Mouse (Mus musculus): ENCODE measurements around the gene Gm7929. TPM values are rescaled to one million over a fixed set of nuclear protein-coding genes. Genes with fewer than 3 reads are reported as not detected.
"Not testable (repeated sequence)": the region's sequence is repeated elsewhere in the genome, so short reads cannot be mapped to it uniquely, and the experiment has no call there.

The Gm7929 gene
- polyA plus RNA-seq (2012; rRNA removed) (not detected in 2 replicates), polyA plus RNA-seq (2014; fragmentation: Nextera tagmentation; extraction: Ambion mirVana) (not detected in 2 replicates)

DNA sequence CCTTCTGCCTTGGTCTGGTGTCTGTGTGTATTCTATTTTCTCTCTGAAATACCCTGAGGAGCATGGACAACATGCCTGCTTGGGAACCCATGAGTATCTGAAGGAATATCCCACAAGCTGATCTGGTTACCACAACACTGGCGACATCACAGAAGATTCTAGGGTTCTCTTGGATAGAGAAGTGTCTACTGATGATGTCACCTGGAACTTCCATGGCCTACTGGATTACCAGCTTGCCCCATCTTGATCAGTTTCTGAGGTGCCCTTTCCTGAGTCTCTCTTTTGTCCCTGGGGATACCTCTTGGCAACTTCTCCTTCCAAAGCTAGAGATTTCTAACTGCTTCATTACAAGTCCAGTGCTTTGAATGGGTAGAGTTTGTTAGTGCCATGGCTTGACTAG, at the start of gene Gm7929:
TSS of gene Gm7929 (minus strand) at position 101 of the 400 bp plus-strand sequence.
- not testable (repeated sequence) for DNase-seq (ENCODE audit: low read depth in 3 of 3, low spot score in 3 of 3); H3K9ac ChIP-seq (replicated peaks); ATAC-seq (ENCODE audit: insufficient read depth); H3K27ac ChIP-seq; H3K9me3 ChIP-seq (ENCODE audit: control insufficient read depth, low read length); H3K4me1 ChIP-seq (replicated peaks; ENCODE audit: control insufficient read depth in 2 of 2, insufficient read depth in 2 of 2, low read length in 1 of 2); H3K4me2 ChIP-seq (ENCODE audit: low read depth); H3K27me3 ChIP-seq (ENCODE audit: control insufficient read depth, insufficient read depth, low read length); H3K36me3 ChIP-seq (replicated peaks; ENCODE audit: control insufficient read depth, insufficient read depth, low read depth); H3K4me3 ChIP-seq (ENCODE audit: insufficient read depth in 1 of 2, low read depth in 2 of 2, low read length in 2 of 2)
- no CpG with 5 or more reads among the region's 1 CpGs for WGBS (ENCODE audit: insufficient replicate concordance)

DNA sequence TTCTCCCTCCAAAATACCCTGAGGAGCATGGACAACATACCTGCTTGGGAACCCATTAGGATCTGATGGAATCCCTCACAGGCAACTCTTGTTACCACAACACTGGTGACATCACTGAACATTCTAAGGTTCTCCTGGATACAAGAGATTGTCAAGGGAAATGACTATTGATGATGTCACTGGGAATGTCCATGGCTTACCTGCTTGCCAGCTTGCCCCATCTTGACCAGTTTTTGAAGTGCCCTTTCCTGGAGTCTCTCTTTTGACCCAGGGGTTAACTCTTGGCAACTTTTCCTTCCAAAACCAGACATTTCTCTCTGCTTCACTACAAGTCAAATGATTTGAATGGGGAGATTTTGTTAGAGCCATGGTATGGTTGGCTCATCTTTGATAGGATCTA, 21.9 kb upstream of the Gm7929 start, which contains the start of gene Gm47189:
TSS of gene Gm47189 (minus strand) at position 101 of the 400 bp plus-strand sequence.
- not testable (repeated sequence) for H3K36me3 ChIP-seq (replicated peaks; ENCODE audit: control insufficient read depth, insufficient read depth, low read depth); H3K9me3 ChIP-seq (ENCODE audit: control insufficient read depth, low read length); H3K4me3 ChIP-seq (ENCODE audit: insufficient read depth in 1 of 2, low read depth in 2 of 2, low read length in 2 of 2); DNase-seq (ENCODE audit: low read depth in 3 of 3, low spot score in 3 of 3); H3K4me1 ChIP-seq (replicated peaks; ENCODE audit: control insufficient read depth in 2 of 2, insufficient read depth in 2 of 2, low read length in 1 of 2); H3K27me3 ChIP-seq (ENCODE audit: control insufficient read depth, insufficient read depth, low read length); H3K9ac ChIP-seq (replicated peaks); H3K4me2 ChIP-seq (ENCODE audit: low read depth); ATAC-seq (ENCODE audit: insufficient read depth); H3K27ac ChIP-seq

DNA sequence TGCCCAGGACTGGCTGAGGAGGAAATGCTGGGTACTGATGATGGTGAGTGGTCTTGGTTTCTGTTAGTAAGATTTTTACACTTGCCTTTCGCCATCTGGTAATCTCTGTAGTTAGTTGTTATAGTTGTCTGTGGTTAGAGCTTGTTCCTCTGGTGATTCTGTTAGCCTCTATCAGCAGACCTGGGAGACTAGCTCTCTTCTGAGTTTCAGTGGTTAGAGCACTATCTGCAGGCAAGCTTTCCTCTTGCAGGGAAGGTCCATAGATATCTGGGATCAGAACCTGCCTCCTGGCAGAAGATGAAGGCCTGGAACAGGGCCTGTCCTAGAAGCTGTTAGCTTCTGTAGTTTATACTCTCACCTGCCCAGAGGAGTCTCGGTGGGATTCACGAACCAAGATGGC, 5.5 kb upstream of the Gm7929 start:
- DNase-seq (ENCODE audit: low read depth in 3 of 3, low spot score in 3 of 3); H3K27ac ChIP-seq; H3K4me1 ChIP-seq (replicated peaks; ENCODE audit: control insufficient read depth in 2 of 2, insufficient read depth in 2 of 2, low read length in 1 of 2); H3K4me3 ChIP-seq (ENCODE audit: insufficient read depth in 1 of 2, low read depth in 2 of 2, low read length in 2 of 2); H3K9ac ChIP-seq (replicated peaks); H3K4me2 ChIP-seq (ENCODE audit: low read depth); ATAC-seq (ENCODE audit: insufficient read depth); H3K27me3 ChIP-seq (ENCODE audit: control insufficient read depth, insufficient read depth, low read length); H3K9me3 ChIP-seq (ENCODE audit: control insufficient read depth, low read length); H3K36me3 ChIP-seq (replicated peaks; ENCODE audit: control insufficient read depth, insufficient read depth, low read depth): not testable (repeated sequence)
- WGBS (ENCODE audit: insufficient replicate concordance) = 63% methylated on average over 2 of the region's 3 CpGs

DNA sequence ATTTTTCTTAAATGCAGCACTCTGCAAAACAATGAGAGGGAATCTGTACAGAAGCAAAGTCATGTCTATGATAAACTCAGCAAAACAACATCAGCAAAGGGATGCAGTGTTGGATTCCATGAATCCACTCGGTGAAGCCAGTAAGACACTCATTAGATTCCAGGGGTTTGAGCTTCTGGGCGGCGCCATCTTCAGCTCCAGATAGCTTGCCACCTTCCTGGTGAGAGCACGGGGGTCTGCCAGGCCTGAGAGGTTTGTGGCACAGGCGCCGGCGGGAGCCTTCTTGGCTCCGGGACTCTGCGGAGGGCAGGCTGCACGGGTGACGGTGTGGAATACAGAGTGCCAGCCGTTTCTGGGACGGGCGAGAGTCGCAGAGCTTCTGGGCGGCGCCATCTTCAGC, 27.0 kb downstream of the Gm7929 start:
- not testable (repeated sequence) for ATAC-seq (ENCODE audit: insufficient read depth); H3K27ac ChIP-seq; H3K4me2 ChIP-seq (ENCODE audit: low read depth); H3K9ac ChIP-seq (replicated peaks); H3K9me3 ChIP-seq (ENCODE audit: control insufficient read depth, low read length); H3K4me3 ChIP-seq (ENCODE audit: insufficient read depth in 1 of 2, low read depth in 2 of 2, low read length in 2 of 2); DNase-seq (ENCODE audit: low read depth in 3 of 3, low spot score in 3 of 3); H3K27me3 ChIP-seq (ENCODE audit: control insufficient read depth, insufficient read depth, low read length); H3K4me1 ChIP-seq (replicated peaks; ENCODE audit: control insufficient read depth in 2 of 2, insufficient read depth in 2 of 2, low read length in 1 of 2); H3K36me3 ChIP-seq (replicated peaks; ENCODE audit: control insufficient read depth, insufficient read depth, low read depth)
- WGBS (ENCODE audit: insufficient replicate concordance) = 62% methylated on average over 15 of the region's 17 CpGs

DNA sequence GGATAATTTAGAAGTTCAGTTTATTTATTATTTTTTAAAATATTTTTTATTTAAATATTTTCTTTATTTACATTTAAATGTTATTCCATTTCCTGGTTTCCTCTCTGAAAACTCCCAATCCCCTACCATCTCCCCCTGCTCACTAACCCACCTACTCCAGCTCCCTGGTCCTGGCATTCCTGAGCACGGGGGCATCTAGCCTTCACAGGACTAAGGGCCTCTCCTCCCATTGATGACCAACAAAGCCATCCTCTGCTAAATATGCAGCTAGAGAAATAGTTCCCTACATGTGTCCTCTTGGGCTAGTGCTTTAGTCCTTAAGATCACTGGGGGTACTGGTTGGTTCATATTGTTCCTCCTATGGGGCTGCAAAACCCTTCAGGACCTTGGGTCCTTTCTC, 33.2 kb downstream of the Gm7929 start:
- H3K36me3 ChIP-seq (replicated peaks; ENCODE audit: control insufficient read depth, insufficient read depth, low read depth); H3K4me3 ChIP-seq (ENCODE audit: insufficient read depth in 1 of 2, low read depth in 2 of 2, low read length in 2 of 2); DNase-seq (ENCODE audit: low read depth in 3 of 3, low spot score in 3 of 3); H3K27ac ChIP-seq; ATAC-seq (ENCODE audit: insufficient read depth); H3K4me1 ChIP-seq (replicated peaks; ENCODE audit: control insufficient read depth in 2 of 2, insufficient read depth in 2 of 2, low read length in 1 of 2); H3K9me3 ChIP-seq (ENCODE audit: control insufficient read depth, low read length); H3K9ac ChIP-seq (replicated peaks); H3K27me3 ChIP-seq (ENCODE audit: control insufficient read depth, insufficient read depth, low read length); H3K4me2 ChIP-seq (ENCODE audit: low read depth): not testable (repeated sequence)
- 55% methylated on average over 1 of the region's 1 CpGs for WGBS (ENCODE audit: insufficient replicate concordance)

DNA sequence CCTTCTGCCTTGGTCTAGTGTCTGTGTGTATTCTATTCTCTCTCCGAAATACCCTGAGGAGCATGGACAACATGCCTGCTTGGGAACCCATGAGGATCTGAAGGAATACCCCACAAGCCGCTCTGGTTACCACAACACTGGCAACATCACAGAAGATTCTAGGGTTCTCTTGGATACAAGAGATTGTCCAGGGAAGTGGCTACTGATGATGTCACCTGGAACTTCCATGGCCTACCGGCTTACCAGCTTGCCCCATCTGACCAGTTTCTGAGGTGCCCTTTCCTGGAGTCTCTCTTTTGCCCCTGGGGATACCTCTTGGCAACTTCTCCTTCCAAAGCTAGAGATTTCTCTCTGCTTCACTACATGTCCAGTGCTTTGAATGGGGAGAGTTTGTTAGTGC, 48.6 kb downstream of the Gm7929 start, which contains the start of gene Gm8068:
TSS of gene Gm8068 (minus strand) at position 101 of the 400 bp plus-strand sequence.
- H3K9ac ChIP-seq (replicated peaks); ATAC-seq (ENCODE audit: insufficient read depth); H3K4me1 ChIP-seq (replicated peaks; ENCODE audit: control insufficient read depth in 2 of 2, insufficient read depth in 2 of 2, low read length in 1 of 2); H3K4me2 ChIP-seq (ENCODE audit: low read depth); H3K36me3 ChIP-seq (replicated peaks; ENCODE audit: control insufficient read depth, insufficient read depth, low read depth); H3K27me3 ChIP-seq (ENCODE audit: control insufficient read depth, insufficient read depth, low read length); H3K27ac ChIP-seq; H3K4me3 ChIP-seq (ENCODE audit: insufficient read depth in 1 of 2, low read depth in 2 of 2, low read length in 2 of 2); H3K9me3 ChIP-seq (ENCODE audit: control insufficient read depth, low read length); DNase-seq (ENCODE audit: low read depth in 3 of 3, low spot score in 3 of 3): not testable (repeated sequence)
- no CpG with 5 or more reads among the region's 3 CpGs for WGBS (ENCODE audit: insufficient replicate concordance)

Other genes starting within 250 kb of the Gm7929 start
- gene Gm7970, start 195.0 kb downstream of the Gm7929 start, polyA plus RNA-seq (2012; rRNA removed) = not detected in 2 replicates
- not detected in 2 replicates for gene Gm7970, start 195.0 kb downstream of the Gm7929 start, polyA plus RNA-seq (2014; fragmentation: Nextera tagmentation; extraction: Ambion mirVana)
- gene 1700049E17Rik2, start 177.4 kb downstream of the Gm7929 start, polyA plus RNA-seq (2012; rRNA removed) = not detected in 2 replicates
- gene 1700049E17Rik2, start 177.4 kb downstream of the Gm7929 start, polyA plus RNA-seq (2014; fragmentation: Nextera tagmentation; extraction: Ambion mirVana) = not detected in 2 replicates
- gene Gm3072, start 126.0 kb downstream of the Gm7929 start, polyA plus RNA-seq (2012; rRNA removed) = not detected in 2 replicates
- not detected in 2 replicates for gene Gm3072, start 126.0 kb downstream of the Gm7929 start, polyA plus RNA-seq (2014; fragmentation: Nextera tagmentation; extraction: Ambion mirVana)
- gene Gm3676, start 104.1 kb downstream of the Gm7929 start, polyA plus RNA-seq (2012; rRNA removed) = not detected in 2 replicates
- not detected in 2 replicates for gene Gm3676, start 104.1 kb downstream of the Gm7929 start, polyA plus RNA-seq (2014; fragmentation: Nextera tagmentation; extraction: Ambion mirVana)
- gene Gm8068, start 48.7 kb downstream of the Gm7929 start, polyA plus RNA-seq (2012; rRNA removed) = not detected in 2 replicates
- gene Gm8068, start 48.7 kb downstream of the Gm7929 start, polyA plus RNA-seq (2014; fragmentation: Nextera tagmentation; extraction: Ambion mirVana) = not detected in 2 replicates
- gene Gm47189, start 21.8 kb upstream of the Gm7929 start, polyA plus RNA-seq (2012; rRNA removed) = not detected in 2 replicates
- gene Gm47189, start 21.8 kb upstream of the Gm7929 start, polyA plus RNA-seq (2014; fragmentation: Nextera tagmentation; extraction: Ambion mirVana) = not detected in 2 replicates
- gene Gm7980, start 156.7 kb upstream of the Gm7929 start, polyA plus RNA-seq (2012; rRNA removed) = not detected in 2 replicates
- gene Gm7980, start 156.7 kb upstream of the Gm7929 start, polyA plus RNA-seq (2014; fragmentation: Nextera tagmentation; extraction: Ambion mirVana) = not detected in 2 replicates
- not detected in 2 replicates for gene 1700049E17Rik1, start 174.3 kb upstream of the Gm7929 start, polyA plus RNA-seq (2012; rRNA removed)
- not detected in 2 replicates for gene 1700049E17Rik1, start 174.3 kb upstream of the Gm7929 start, polyA plus RNA-seq (2014; fragmentation: Nextera tagmentation; extraction: Ambion mirVana)
- gene 1700024B05Rik, start 193.4 kb upstream of the Gm7929 start, polyA plus RNA-seq (2012; rRNA removed) = not detected in 2 replicates
- not detected in 2 replicates for gene 1700024B05Rik, start 193.4 kb upstream of the Gm7929 start, polyA plus RNA-seq (2014; fragmentation: Nextera tagmentation; extraction: Ambion mirVana)
- not detected in 2 replicates for gene Gm6401, start 217.3 kb upstream of the Gm7929 start, polyA plus RNA-seq (2012; rRNA removed)
- gene Gm6401, start 217.3 kb upstream of the Gm7929 start, polyA plus RNA-seq (2014; fragmentation: Nextera tagmentation; extraction: Ambion mirVana) = not detected in 2 replicates
- not detected in 2 replicates for gene Gm3543, start 232.7 kb upstream of the Gm7929 start, polyA plus RNA-seq (2012; rRNA removed)
- not detected in 2 replicates for gene Gm3543, start 232.7 kb upstream of the Gm7929 start, polyA plus RNA-seq (2014; fragmentation: Nextera tagmentation; extraction: Ambion mirVana)

All from liver, embryonic 14.5 days (tissue).